Mouse (Mus musculus) embryonic fibroblast, embryonic 13.5 days (primary cell): ENCODE results near the gene Ctbp2.

ENCODE experiments used
- CTCF ChIP-seq: IDR thresholded peaks from 2 replicates; pipeline ENCODE4 v1.5.1; 2011; ENCODE audit warnings: mild to moderate bottlenecking, control low read depth, low read length, moderate library complexity, borderline replicate concordance; ENCODE audit not compliant: insufficient read depth
- POLR2A ChIP-seq: IDR thresholded peaks from 2 replicates; pipeline ENCODE4 v1.6.1; 2011; ENCODE audit warnings: low read depth, mild to moderate bottlenecking, control low read depth, low read length, moderate library complexity

GRCm38 (mm10) chr7:133113185-133113895 is 10.8 kb downstream of the Ctbp2 start:
- no peak for TF ChIP-seq CTCF
- TF ChIP-seq POLR2A: no peak
